Mouse (Mus musculus) E14TG2a.4 (cell line): ENCODE data around the gene Lamb3.

Source experiments
- CTCF ChIP-seq: conservative IDR thresholded peaks from 2 replicates; pipeline ENCODE4 v1.5.1; 2014; ENCODE audit warnings: low read length
- NANOG ChIP-seq: IDR thresholded peaks from 2 replicates; pipeline ENCODE4 v1.6.1; 2014; ENCODE audit warnings: borderline replicate concordance, low read length, mixed read lengths
- POU5F1 ChIP-seq: IDR thresholded peaks from 2 replicates; pipeline ENCODE4 v1.6.1; 2014; ENCODE audit warnings: low read length, borderline replicate concordance

- TF ChIP-seq CTCF = no peak
- no peak for TF ChIP-seq POU5F1
- TF ChIP-seq NANOG = no peak
Measured at GRCm38 (mm10) chr1:193263955-193264598, 56.6 kb downstream of the Lamb3 start, which contains the start of gene Hsd11b1.
